Mouse (Mus musculus): ENCODE data around the gene Xaf1. TPM values are rescaled to one million over a fixed set of nuclear protein-coding genes. Genes with fewer than 3 reads are reported as not detected.

The Xaf1 gene
- polyA plus RNA-seq, 1 experiment from 2014 or later = 2.0 TPM

- no peak for ATAC-seq (replicated peaks)
- H3K27me3 ChIP-seq (replicated peaks) = no peaks in the 10 kb centered on the region
- no peak overlapping the region for H3K4me3 ChIP-seq
- H3K27ac ChIP-seq = no peak overlapping the region
- H3K36me3 ChIP-seq (replicated peaks) = no peaks in the 10 kb centered on the region
- no peaks in the 10 kb centered on the region for H3K4me1 ChIP-seq
- H3K9ac ChIP-seq = no peak overlapping the region
- no peak overlapping the region for H3K4me2 ChIP-seq
- no peaks in the 10 kb centered on the region for H3K9me3 ChIP-seq
- WGBS = 62% methylated on average over 8 of the region's 8 CpGs
Measured at GRCm38 (mm10) chr11:72349016-72349415, 47.6 kb downstream of the Xaf1 start.

- H3K36me3 ChIP-seq (replicated peaks) = no peaks in the 10 kb centered on the region
- WGBS = 84% methylated on average over 4 of the region's 4 CpGs
- no peaks in the 10 kb centered on the region for H3K27me3 ChIP-seq (replicated peaks)
- H3K4me1 ChIP-seq = no peaks in the 10 kb centered on the region
- H3K27ac ChIP-seq = no peak overlapping the region
- no peaks in the 10 kb centered on the region for H3K9me3 ChIP-seq
- H3K4me3 ChIP-seq = no peak overlapping the region
- no peak overlapping the region for H3K9ac ChIP-seq
- no peak for ATAC-seq (replicated peaks)
- H3K4me2 ChIP-seq = no peak overlapping the region
Measured at GRCm38 (mm10) chr11:72349652-72350051, 48.2 kb downstream of the Xaf1 start.

- ATAC-seq (replicated peaks) = no peak
- Histone ChIP-seq H3K9me3 (no peaks in the 10 kb centered on the region), H3K36me3 (replicated peaks) (no peaks in the 10 kb centered on the region), H3K27me3 (replicated peaks) (no peaks in the 10 kb centered on the region), H3K4me1 (peaks cover 4% of the 10 kb centered on the region; the same call in 1 of the 2 replicates), H3K4me2 (no peak overlapping the region), H3K4me3 (no peak overlapping the region), H3K9ac (no peak overlapping the region), H3K27ac (no peak overlapping the region)
- WGBS = 88% methylated on average over 1 of the region's 1 CpGs
Measured at GRCm38 (mm10) chr11:72352272-72352671, 50.8 kb downstream of the Xaf1 start.

DNA sequence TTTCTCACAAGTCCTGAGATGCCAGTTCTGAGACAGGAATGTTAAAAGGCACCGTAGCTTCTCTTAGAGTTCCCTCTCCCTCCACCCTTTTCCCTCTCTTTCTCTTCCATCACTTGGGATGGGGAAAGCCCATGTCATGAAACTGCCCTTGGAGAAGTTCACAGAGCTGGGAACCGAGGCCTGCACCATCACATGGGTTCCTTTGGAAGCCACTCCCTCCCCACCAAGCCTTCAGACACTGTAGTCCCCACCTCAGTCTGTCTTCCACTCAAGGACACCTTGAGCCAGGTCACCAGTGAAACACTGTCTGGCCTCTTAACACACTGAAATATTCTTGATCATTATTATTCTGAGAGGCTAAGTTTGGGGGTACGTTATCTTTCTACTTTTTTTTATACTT is 51.8 kb downstream of the Xaf1 start:
- Histone ChIP-seq H3K4me2 (no peak overlapping the region), H3K36me3 (replicated peaks) (no peaks in the 10 kb centered on the region), H3K4me1 (peaks cover 4% of the 10 kb centered on the region; the same call in 1 of the 2 replicates), H3K9ac (no peak overlapping the region), H3K4me3 (no peak overlapping the region), H3K27ac (no peak overlapping the region), H3K9me3 (no peaks in the 10 kb centered on the region), H3K27me3 (replicated peaks) (no peaks in the 10 kb centered on the region)
- no peak for ATAC-seq (replicated peaks)
- WGBS = 77% methylated on average over 3 of the region's 3 CpGs

DNA sequence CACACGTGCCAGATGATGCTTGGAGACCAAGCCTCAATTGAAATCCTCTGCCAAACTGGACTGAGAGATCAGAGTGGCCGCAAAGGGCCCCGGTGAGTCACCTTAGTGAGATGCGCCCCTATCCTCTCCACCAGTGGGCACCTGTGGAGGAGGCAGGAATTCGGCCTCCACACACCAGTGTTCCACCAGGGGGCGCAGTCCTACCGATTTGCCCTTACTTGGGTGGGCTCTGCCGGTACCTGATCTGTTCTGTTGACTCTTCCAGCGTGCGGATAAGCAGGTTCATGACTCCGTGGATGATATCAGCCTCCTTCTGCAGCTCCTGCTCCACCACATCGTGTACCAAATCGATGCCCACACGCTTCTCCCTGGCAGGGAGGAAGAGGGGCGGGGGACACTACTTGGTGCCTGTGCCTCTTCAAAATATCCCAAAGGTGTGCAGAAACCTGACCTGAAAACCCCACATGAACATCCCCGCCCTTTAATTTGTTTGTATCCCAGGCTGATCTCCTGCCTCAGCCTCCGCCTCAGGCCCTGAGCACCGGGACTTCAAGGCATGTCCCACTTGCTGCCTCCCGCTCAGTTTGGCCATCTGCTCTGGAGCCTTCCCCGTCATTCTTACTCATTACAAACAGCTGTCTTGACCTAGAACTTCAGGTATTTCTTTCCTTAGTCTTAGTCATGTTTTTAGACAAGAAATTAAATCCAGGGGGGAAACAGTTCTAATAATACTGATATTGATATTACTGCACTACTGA is 53.7 kb downstream of the Xaf1 start:
- Histone ChIP-seq H3K9ac (no peak overlapping the region), H3K4me3 (no peak overlapping the region), H3K36me3 (replicated peaks) (no peaks in the 10 kb centered on the region), H3K27me3 (replicated peaks) (no peaks in the 10 kb centered on the region), H3K27ac (no peak overlapping the region), H3K4me2 (peak overlapping the region; percentile 19; the same call in 1 of the 2 replicates), H3K9me3 (no peaks in the 10 kb centered on the region), H3K4me1 (peaks cover 4% of the 10 kb centered on the region; the same call in 1 of the 2 replicates)
- WGBS = 30% methylated on average over 20 of the region's 20 CpGs
- ATAC-seq (replicated peaks) = no peak

DNA sequence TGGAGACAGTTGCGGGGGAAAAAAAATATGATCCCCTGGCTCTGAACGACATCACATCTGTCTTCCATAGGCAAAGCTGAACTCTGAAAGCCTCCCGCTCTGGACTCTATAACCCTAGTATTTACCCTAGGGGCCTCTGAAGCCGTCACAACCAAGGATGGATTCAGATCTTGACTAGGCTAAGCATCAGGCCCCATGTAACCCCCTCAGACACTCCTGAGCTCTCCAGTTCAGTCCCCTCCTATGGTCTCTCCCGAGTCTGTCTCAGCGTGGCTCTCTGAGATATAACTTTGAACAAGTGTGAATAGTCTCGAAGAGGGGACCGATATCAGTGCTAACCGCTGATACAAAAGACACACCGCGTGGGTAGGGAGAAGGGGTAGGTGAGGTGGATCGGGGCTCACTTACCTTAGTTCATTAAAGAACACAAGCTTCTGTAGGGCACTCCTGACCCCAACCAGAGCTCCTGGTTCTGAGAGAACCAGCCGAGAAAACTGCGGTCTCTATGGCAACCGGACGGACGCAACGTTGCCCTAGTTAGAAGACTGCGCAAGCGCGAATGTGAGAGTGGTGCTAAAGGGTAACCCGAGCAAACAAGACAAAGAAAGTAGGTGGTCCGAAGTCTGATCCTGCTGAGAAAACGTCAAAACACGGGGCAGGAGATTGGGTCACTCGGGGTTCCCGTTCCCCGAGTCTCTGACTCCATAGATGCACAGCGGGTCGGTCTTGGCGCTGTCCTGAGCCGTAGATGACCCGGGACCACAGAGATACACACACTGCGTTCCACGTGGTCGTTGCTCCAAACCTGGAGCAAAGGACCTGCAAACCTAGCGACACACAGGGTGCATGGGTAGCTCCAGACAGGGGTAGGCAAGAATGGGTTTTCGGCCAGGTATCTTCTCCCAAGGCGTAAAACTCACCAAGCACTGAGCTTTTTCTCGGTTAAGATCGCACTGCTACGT is 60.2 kb downstream of the Xaf1 start:
- H3K4me1 ChIP-seq = peaks cover 13% of the 10 kb centered on the region; the same call in 1 of the 2 replicates
- 7% methylated on average over 42 of the region's 42 CpGs for WGBS

GRCm38 (mm10) chr11:72362347-72362741 is 60.9 kb downstream of the Xaf1 start, which contains the start of gene Tekt1:
Gene Tekt1, minus strand, starts transcription at chr11:72362442.
- Histone ChIP-seq H3K27me3 (replicated peaks) (no peaks in the 10 kb centered on the region), H3K9me3 (no peaks in the 10 kb centered on the region), H3K4me1 (peaks cover 13% of the 10 kb centered on the region; the same call in 1 of the 2 replicates), H3K36me3 (replicated peaks) (no peaks in the 10 kb centered on the region), H3K4me2 (peak within 1 kb of the TSS; percentile 83), H3K9ac (peak within 1 kb of the TSS; percentile 42), H3K27ac (peak within 1 kb of the TSS; percentile 75), H3K4me3 (peak within 1 kb of the TSS; percentile 49)
- ATAC-seq (replicated peaks) = peak; percentile 20; the same call in 1 of the 2 replicates
- WGBS = 36% methylated on average over 10 of the region's 10 CpGs

More for the DNA sequence above, 60.2 kb downstream of the Xaf1 start:
- Histone ChIP-seq H3K4me2 (peak overlapping the region; percentile 83), H3K36me3 (replicated peaks) (no peaks in the 10 kb centered on the region), H3K4me3 (peak overlapping the region; percentile 49), H3K9me3 (no peaks in the 10 kb centered on the region), H3K27ac (peak overlapping the region; percentile 75), H3K9ac (peak overlapping the region; percentile 42), H3K27me3 (replicated peaks) (no peaks in the 10 kb centered on the region)
- peak; percentile 96 for ATAC-seq (replicated peaks)

Other genes with a start within 250 kb of the Xaf1 start
- gene Pitpnm3, start 165.9 kb upstream of the Xaf1 start, polyA plus RNA-seq (2015; fragmentation: Nextera tagmentation; extraction: Ambion mirVana) = 4.8 and 5.3 TPM in 2 replicates
- 1.8 and 1.9 TPM in 2 replicates for gene Gm43951, start 94.8 kb upstream of the Xaf1 start, polyA plus RNA-seq (2015; fragmentation: Nextera tagmentation; extraction: Ambion mirVana)
- 24.0 and 26.0 TPM in 2 replicates for gene 4933427D14Rik, start 94.2 kb upstream of the Xaf1 start, polyA plus RNA-seq (2015; fragmentation: Nextera tagmentation; extraction: Ambion mirVana)
- 141 and 145 TPM in 2 replicates for gene Txndc17, start 94.1 kb upstream of the Xaf1 start, polyA plus RNA-seq (2015; fragmentation: Nextera tagmentation; extraction: Ambion mirVana)
- gene Med31, start 86.0 kb upstream of the Xaf1 start, polyA plus RNA-seq (2015; fragmentation: Nextera tagmentation; extraction: Ambion mirVana) = 53.5 and 57.1 TPM in 2 replicates
- 1.4 and 2.8 TPM in 2 replicates for gene Slc13a5, start 34.4 kb upstream of the Xaf1 start, polyA plus RNA-seq (2015; fragmentation: Nextera tagmentation; extraction: Ambion mirVana)
- not detected in 2 replicates for gene Fbxo39, start 12.8 kb downstream of the Xaf1 start, polyA plus RNA-seq (2015; fragmentation: Nextera tagmentation; extraction: Ambion mirVana)
- 9.7 and 11.2 TPM in 2 replicates for gene Tekt1, start 60.8 kb downstream of the Xaf1 start, polyA plus RNA-seq (2015; fragmentation: Nextera tagmentation; extraction: Ambion mirVana)
- 8.1 and 9.3 TPM in 2 replicates for gene Smtnl2, start 110.1 kb downstream of the Xaf1 start, polyA plus RNA-seq (2015; fragmentation: Nextera tagmentation; extraction: Ambion mirVana)
- gene Ggt6, start 133.9 kb downstream of the Xaf1 start, polyA plus RNA-seq (2015; fragmentation: Nextera tagmentation; extraction: Ambion mirVana) = not detected in 2 replicates
- gene Mybbp1a, start 139.7 kb downstream of the Xaf1 start, polyA plus RNA-seq (2015; fragmentation: Nextera tagmentation; extraction: Ambion mirVana) = 67.5 and 69.4 TPM in 2 replicates
- 10.7 and 11.6 TPM in 2 replicates for gene Spns2, start 188.3 kb downstream of the Xaf1 start, polyA plus RNA-seq (2015; fragmentation: Nextera tagmentation; extraction: Ambion mirVana)
- gene Spns3, start 248.9 kb downstream of the Xaf1 start, polyA plus RNA-seq (2015; fragmentation: Nextera tagmentation; extraction: Ambion mirVana) = 0.04 TPM in 1 of 2 replicates, not detected in the other